Mouse (Mus musculus): ENCODE results near the gene Kcnj12. TPM values are rescaled to one million over a fixed set of nuclear protein-coding genes. Genes with fewer than 3 reads are reported as not detected.

Kcnj12 gene
- polyA plus RNA-seq, 1 experiment = not detected

- TF ChIP-seq GATA1 (IDR thresholded peaks at IDR 0.05; ENCODE audit: low read length) = no peak
These were observed 1.2 kb upstream of the Kcnj12 start for GRCm38 (mm10) chr11:61021129-61021528.

GRCm38 (mm10) chr11:61021676-61022549 lies 451 bp upstream of the Kcnj12 start:
- TF ChIP-seq GATA1 (IDR thresholded peaks at IDR 0.05; ENCODE audit: low read length) = no peak

GRCm38 (mm10) chr11:61023416-61024200 lies 1.2 kb downstream of the Kcnj12 start:
- no peak for TF ChIP-seq GATA1 (IDR thresholded peaks at IDR 0.05; ENCODE audit: low read length)

GRCm38 (mm10) chr11:61024388-61024787 lies 2.0 kb downstream of the Kcnj12 start:
- no peak for TF ChIP-seq GATA1 (IDR thresholded peaks at IDR 0.05; ENCODE audit: low read length)

GRCm38 (mm10) chr11:61024996-61025395 lies 2.6 kb downstream of the Kcnj12 start:
- TF ChIP-seq GATA1 (IDR thresholded peaks at IDR 0.05; ENCODE audit: low read length) = no peak

- no peak for TF ChIP-seq GATA1 (IDR thresholded peaks at IDR 0.05; ENCODE audit: low read length)
These were observed 3.2 kb downstream of the Kcnj12 start for GRCm38 (mm10) chr11:61025594-61025993.

- no peak for TF ChIP-seq GATA1 (IDR thresholded peaks at IDR 0.05; ENCODE audit: low read length)
These were observed 4.0 kb downstream of the Kcnj12 start for GRCm38 (mm10) chr11:61026381-61026780.

- no peak for TF ChIP-seq GATA1 (IDR thresholded peaks at IDR 0.05; ENCODE audit: low read length)
These were observed 4.8 kb downstream of the Kcnj12 start for GRCm38 (mm10) chr11:61027160-61027559.

- no peak for TF ChIP-seq GATA1 (IDR thresholded peaks at IDR 0.05; ENCODE audit: low read length)
These were observed 6.0 kb downstream of the Kcnj12 start for GRCm38 (mm10) chr11:61028211-61028950.

GRCm38 (mm10) chr11:61029116-61029740 lies 6.9 kb downstream of the Kcnj12 start:
- TF ChIP-seq GATA1 (IDR thresholded peaks at IDR 0.05; ENCODE audit: low read length) = no peak

GRCm38 (mm10) chr11:61029864-61030595 lies 7.7 kb downstream of the Kcnj12 start:
- no peak for TF ChIP-seq GATA1 (IDR thresholded peaks at IDR 0.05; ENCODE audit: low read length)

- no peak for TF ChIP-seq GATA1 (IDR thresholded peaks at IDR 0.05; ENCODE audit: low read length)
These were observed 8.8 kb downstream of the Kcnj12 start for GRCm38 (mm10) chr11:61031137-61031536.

- no peak for TF ChIP-seq GATA1 (IDR thresholded peaks at IDR 0.05; ENCODE audit: low read length)
These were observed 9.5 kb downstream of the Kcnj12 start for GRCm38 (mm10) chr11:61031658-61032445.

- no peak for TF ChIP-seq GATA1 (IDR thresholded peaks at IDR 0.05; ENCODE audit: low read length)
These were observed 10.1 kb downstream of the Kcnj12 start for GRCm38 (mm10) chr11:61032481-61032880.
